ENCODE assay signal across 19 mouse cellular contexts in the genomic region with DNA sequence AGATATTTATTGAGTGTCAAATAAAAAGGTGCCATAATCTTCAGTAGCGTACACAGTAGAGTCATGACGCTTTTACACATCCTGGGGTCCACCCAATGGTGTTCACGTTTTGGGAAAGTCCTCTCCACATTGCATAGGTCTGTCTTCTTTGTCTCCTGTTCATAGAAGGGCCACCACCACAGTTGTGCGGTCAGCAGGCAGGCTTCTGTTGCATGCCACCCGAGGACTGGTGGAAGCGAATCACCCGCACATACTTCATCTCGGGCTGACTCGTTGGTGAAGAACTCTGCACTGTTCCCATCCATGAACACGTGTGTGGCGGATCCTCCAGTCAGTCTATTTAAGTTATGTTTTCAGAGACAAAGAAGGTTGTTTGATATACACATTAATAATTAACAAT.
DNase-seq lines count a peak whose midpoint lies in the region; TF ChIP-seq lines count a peak whose summit lies in the region.
"Had no signal": no experiment of that assay in that cellular context is flagged by ENCODE, and none has a peak within 500 bp of the region (broad histone marks: within the 10 kb centered on the region; RNA-seq: fewer than 3 reads in every experiment).

No protein-coding gene starts in this region.

- intact Hi-C loops in left cerebral cortex, postnatal 36 days (cut with DNase I): no loop called here

- TF ChIP-seq POLR2A in embryonic fibroblast, embryonic 13.5 days (IDR thresholded peaks at IDR 0.05; ENCODE audit: low read depth, low read length): no peak

- H3K4me1 ChIP-seq in embryonic fibroblast, embryonic 13.5 days (ENCODE audit: control insufficient read depth, insufficient read depth, low read length): peaks cover 8% of the 10 kb centered on the region
- H3K4me1 ChIP-seq: embryonic facial prominence, embryonic 12.5 days; forebrain, embryonic 10.5 days; forebrain, embryonic 12.5 days had no signal

- TF ChIP-seq CTCF in embryonic fibroblast, embryonic 13.5 days (IDR thresholded peaks at IDR 0.05; ENCODE audit: borderline replicate concordance, insufficient read depth, low read length): no peak

- DNase-seq in 3134 (ENCODE audit: extremely low read depth, insufficient read length, low spot score) (peak; percentile 39), 3T3-L1 (ENCODE audit: low read depth, low spot score) (peak; percentile 50)
- DNase-seq in layer of hippocampus, postnatal 25 days (ENCODE audit: extremely low spot score in 1 of 2, low spot score in 1 of 2): no peak
- DNase-seq in ovary, postnatal 14 days (ENCODE audit: low spot score): no peak
- DNase-seq in left cerebral cortex, postnatal 36 days (ENCODE audit: low spot score in 2 of 2): no peak
- DNase-seq: adrenal gland, adult 8-10 months; adrenal gland, postnatal 14 days; adrenal gland, postnatal 36 days; cerebellum, adult 11-12 months; cerebellum, adult 2 months; cerebellum, adult 9-10 months; cerebellum, postnatal 10 days; cerebellum, postnatal 25 days had no signal

- no peak overlapping the region for H3K4me3 ChIP-seq in embryonic fibroblast, embryonic 13.5 days (ENCODE audit: insufficient read depth, low read length)
- H3K4me3 ChIP-seq: embryonic facial prominence, embryonic 10.5 days; embryonic facial prominence, embryonic 12.5 days; erythroblast, embryonic 14.5 days; forebrain, embryonic 10.5 days; forebrain, embryonic 12.5 days had no signal

- H3K27ac ChIP-seq in embryonic fibroblast, embryonic 13.5 days (ENCODE audit: insufficient read depth, low read length): 0 out of 2 replicates have a peak overlapping the region, but pooled peaks have one; percentile 4
- H3K27ac ChIP-seq: embryonic facial prominence, embryonic 10.5 days; embryonic facial prominence, embryonic 12.5 days; forebrain, embryonic 10.5 days; forebrain, embryonic 12.5 days had no signal

Comparison
In these comparisons a context has a peak if more than half of its experiments do, and no peak if none do; other contexts are left out.
1. DNase-seq: peak in 3134 (single experiment) and 3T3-L1 (single experiment); none in layer of hippocampus, postnatal 25 days (0 of 2), ovary, postnatal 14 days (single experiment) and left cerebral cortex, postnatal 36 days (0 of 2).